Mouse (Mus musculus): ENCODE results near the gene Zfp42.

Gene Zfp42

GRCm38 (mm10) chr8:43248707-43249106 is 58.1 kb downstream of the Zfp42 start:
- no peak for DNase-seq

All from layer of hippocampus, adult 9-11 months (tissue).